Mouse (Mus musculus): Measurements from ENCODE around the gene Vmn1r195. TPM values are rescaled to one million over a fixed set of nuclear protein-coding genes. Genes with fewer than 3 reads are reported as not detected.

The Vmn1r195 gene
- polyA plus RNA-seq, 1 experiment from 2014 or later, result not detected

DNA sequence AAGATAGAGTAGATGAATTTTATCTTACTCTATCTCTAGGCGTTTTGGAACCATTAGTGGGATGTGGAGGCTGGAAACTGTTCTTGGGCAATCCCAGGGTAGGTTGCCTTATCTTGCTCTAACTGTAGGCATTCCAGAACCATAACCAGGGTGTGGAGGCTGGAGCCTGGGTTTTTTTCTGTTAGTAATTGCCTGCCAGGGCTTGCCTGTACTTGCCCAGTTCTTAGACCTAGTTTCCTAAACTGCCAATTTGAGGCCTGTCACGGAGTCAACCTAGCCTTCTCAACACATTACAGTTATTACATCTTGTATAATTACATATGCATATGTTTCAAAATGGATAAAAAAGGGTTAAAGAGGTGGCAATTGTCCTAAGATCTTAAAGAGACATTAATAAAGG is 47.0 kb downstream of the Vmn1r195 start:
- Histone ChIP-seq H3K36me3 (ENCODE audit: control insufficient read depth, insufficient read depth, low read length) (no peaks in the 10 kb centered on the region), H3K4me1 (ENCODE audit: control insufficient read depth in 2 of 2, insufficient read depth in 2 of 2, low read length in 2 of 2) (no peaks in the 10 kb centered on the region), H3K4me2 (ENCODE audit: low read length) (no peak overlapping the region), H3K27me3 (ENCODE audit: control insufficient read depth, insufficient read depth, low read length) (no peaks in the 10 kb centered on the region), H3K4me3 (ENCODE audit: control insufficient read depth in 1 of 2, insufficient read depth in 1 of 2, low read depth in 1 of 2, low read length in 2 of 2) (no peak overlapping the region), H3K27ac (replicated peaks in 1 of 2; ENCODE audit: control insufficient read depth in 1 of 2, insufficient read depth in 1 of 2, low read depth in 2 of 2, low read length in 2 of 2) (no peak overlapping the region), H3K9ac (ENCODE audit: low read length) (no peak overlapping the region), H3K9me3 (ENCODE audit: control insufficient read depth, low read length) (no peaks in the 10 kb centered on the region)
- 71% methylated on average over 2 of the region's 2 CpGs for WGBS
- no peak for ATAC-seq (ENCODE audit: insufficient number of reproducible peaks, insufficient read depth, low FRiP score, low read depth)

DNA sequence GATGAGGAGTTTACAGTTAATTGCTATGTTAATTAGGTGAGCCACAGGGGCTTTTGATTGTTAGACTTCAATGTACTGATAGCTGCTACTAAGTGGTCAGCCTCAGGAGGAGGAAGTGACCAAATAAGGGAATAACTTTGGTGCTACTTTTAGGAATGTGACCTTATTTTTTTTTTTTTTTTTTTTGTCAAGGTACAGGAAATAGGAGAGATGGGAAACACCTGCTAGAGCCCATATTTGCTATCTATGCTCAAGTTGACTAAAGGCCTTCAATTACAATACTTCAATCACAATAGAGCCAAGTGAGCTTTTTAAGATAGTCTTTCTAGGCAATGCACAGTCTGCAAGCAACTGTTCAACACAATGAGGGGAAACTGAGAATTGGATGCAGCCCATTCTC is 49.8 kb downstream of the Vmn1r195 start:
- no peak for ATAC-seq (ENCODE audit: insufficient number of reproducible peaks, insufficient read depth, low FRiP score, low read depth)
- Histone ChIP-seq H3K4me1 (ENCODE audit: control insufficient read depth in 2 of 2, insufficient read depth in 2 of 2, low read length in 2 of 2) (no peaks in the 10 kb centered on the region), H3K9me3 (ENCODE audit: control insufficient read depth, low read length) (no peaks in the 10 kb centered on the region), H3K4me2 (ENCODE audit: low read length) (no peak overlapping the region), H3K9ac (ENCODE audit: low read length) (no peak overlapping the region), H3K4me3 (ENCODE audit: control insufficient read depth in 1 of 2, insufficient read depth in 1 of 2, low read depth in 1 of 2, low read length in 2 of 2) (no peak overlapping the region), H3K27ac (replicated peaks in 1 of 2; ENCODE audit: control insufficient read depth in 1 of 2, insufficient read depth in 1 of 2, low read depth in 2 of 2, low read length in 2 of 2) (no peak overlapping the region), H3K36me3 (ENCODE audit: control insufficient read depth, insufficient read depth, low read length) (no peaks in the 10 kb centered on the region), H3K27me3 (ENCODE audit: control insufficient read depth, insufficient read depth, low read length) (no peaks in the 10 kb centered on the region)

DNA sequence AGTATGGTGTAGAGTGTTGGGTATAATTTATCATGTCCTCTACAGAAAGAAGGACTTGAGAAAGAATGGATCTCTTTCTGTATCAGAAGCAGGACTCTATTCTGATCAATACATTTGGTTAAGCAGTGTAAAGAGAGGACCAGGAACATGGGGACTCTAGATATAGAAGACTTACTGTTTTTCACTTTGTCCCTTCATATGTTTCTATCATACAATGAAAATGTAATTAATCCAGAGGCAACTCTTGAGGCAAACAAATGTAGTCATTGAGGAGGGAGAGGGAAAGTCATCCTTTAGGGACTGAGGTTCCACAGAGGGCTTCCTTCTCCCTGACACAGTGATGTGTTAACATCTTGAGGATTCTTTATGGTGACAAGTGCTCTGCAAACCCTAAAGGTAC is 54.0 kb downstream of the Vmn1r195 start, which contains the start of gene Vmn1r197:
TSS of gene Vmn1r197 (plus strand) at position 301 of the 400 bp plus-strand sequence.
- Histone ChIP-seq H3K4me1 (ENCODE audit: control insufficient read depth in 2 of 2, insufficient read depth in 2 of 2, low read length in 2 of 2) (no peaks in the 10 kb centered on the region), H3K9me3 (ENCODE audit: control insufficient read depth, low read length) (no peaks in the 10 kb centered on the region), H3K36me3 (ENCODE audit: control insufficient read depth, insufficient read depth, low read length) (no peaks in the 10 kb centered on the region), H3K27ac (replicated peaks in 1 of 2; ENCODE audit: control insufficient read depth in 1 of 2, insufficient read depth in 1 of 2, low read depth in 2 of 2, low read length in 2 of 2) (no peak within 1 kb of the TSS), H3K4me2 (ENCODE audit: low read length) (no peak within 1 kb of the TSS), H3K9ac (ENCODE audit: low read length) (no peak within 1 kb of the TSS), H3K27me3 (ENCODE audit: control insufficient read depth, insufficient read depth, low read length) (no peaks in the 10 kb centered on the region), H3K4me3 (ENCODE audit: control insufficient read depth in 1 of 2, insufficient read depth in 1 of 2, low read depth in 1 of 2, low read length in 2 of 2) (no peak within 1 kb of the TSS)
- ATAC-seq (ENCODE audit: insufficient number of reproducible peaks, insufficient read depth, low FRiP score, low read depth), result no peak

Other genes starting within 250 kb of the Vmn1r195 start
- gene Hist1h2ah, start 235.0 kb upstream of the Vmn1r195 start, polyA plus RNA-seq (2014; fragmentation: Nextera tagmentation; extraction: Ambion mirVana), result 2.9 and 6.8 TPM in 2 replicates
- 1.9 and 2.3 TPM in 2 replicates for gene Hist1h2bk, start 234.7 kb upstream of the Vmn1r195 start, polyA plus RNA-seq (2014; fragmentation: Nextera tagmentation; extraction: Ambion mirVana)
- gene Hist1h4i, start 229.2 kb upstream of the Vmn1r195 start, polyA plus RNA-seq (2014; fragmentation: Nextera tagmentation; extraction: Ambion mirVana), result 8.1 and 9.3 TPM in 2 replicates
- gene Hist1h2ag, start 227.6 kb upstream of the Vmn1r195 start, polyA plus RNA-seq (2014; fragmentation: Nextera tagmentation; extraction: Ambion mirVana), result 9.7 and 11.2 TPM in 2 replicates
- gene Hist1h2bj, start 227.3 kb upstream of the Vmn1r195 start, polyA plus RNA-seq (2014; fragmentation: Nextera tagmentation; extraction: Ambion mirVana), result 2.5 and 2.6 TPM in 2 replicates
- not detected in 2 replicates for gene Vmn1r188, start 186.1 kb upstream of the Vmn1r195 start, polyA plus RNA-seq (2014; fragmentation: Nextera tagmentation; extraction: Ambion mirVana)
- gene Vmn1r189, start 164.7 kb upstream of the Vmn1r195 start, polyA plus RNA-seq (2014; fragmentation: Nextera tagmentation; extraction: Ambion mirVana), result not detected in 2 replicates
- not detected in 2 replicates for gene Vmn1r191, start 86.6 kb upstream of the Vmn1r195 start, polyA plus RNA-seq (2014; fragmentation: Nextera tagmentation; extraction: Ambion mirVana)
- not detected in 2 replicates for gene Vmn1r192, start 79.4 kb upstream of the Vmn1r195 start, polyA plus RNA-seq (2014; fragmentation: Nextera tagmentation; extraction: Ambion mirVana)
- gene Vmn1r193, start 47.4 kb upstream of the Vmn1r195 start, polyA plus RNA-seq (2014; fragmentation: Nextera tagmentation; extraction: Ambion mirVana), result not detected in 2 replicates
- not detected in 2 replicates for gene Vmn1r194, start 26.3 kb upstream of the Vmn1r195 start, polyA plus RNA-seq (2014; fragmentation: Nextera tagmentation; extraction: Ambion mirVana)
- not detected in 2 replicates for gene Vmn1r196, start 19.4 kb downstream of the Vmn1r195 start, polyA plus RNA-seq (2014; fragmentation: Nextera tagmentation; extraction: Ambion mirVana)
- gene Vmn1r197, start 54.1 kb downstream of the Vmn1r195 start, polyA plus RNA-seq (2014; fragmentation: Nextera tagmentation; extraction: Ambion mirVana), result not detected in 2 replicates
- not detected in 2 replicates for gene Vmn1r198, start 79.8 kb downstream of the Vmn1r195 start, polyA plus RNA-seq (2014; fragmentation: Nextera tagmentation; extraction: Ambion mirVana)
- gene Vmn1r199, start 109.3 kb downstream of the Vmn1r195 start, polyA plus RNA-seq (2014; fragmentation: Nextera tagmentation; extraction: Ambion mirVana), result not detected in 2 replicates
- gene Vmn1r200, start 119.9 kb downstream of the Vmn1r195 start, polyA plus RNA-seq (2014; fragmentation: Nextera tagmentation; extraction: Ambion mirVana), result not detected in 2 replicates
- gene Vmn1r201, start 201.4 kb downstream of the Vmn1r195 start, polyA plus RNA-seq (2014; fragmentation: Nextera tagmentation; extraction: Ambion mirVana), result not detected in 2 replicates
- gene Vmn1r202, start 234.9 kb downstream of the Vmn1r195 start, polyA plus RNA-seq (2014; fragmentation: Nextera tagmentation; extraction: Ambion mirVana), result not detected in 2 replicates
- gene Vmn1r203, start 247.6 kb downstream of the Vmn1r195 start, polyA plus RNA-seq (2014; fragmentation: Nextera tagmentation; extraction: Ambion mirVana), result not detected in 2 replicates

Measured in heart, embryonic 14.5 days (tissue).